Mouse (Mus musculus): ENCODE measurements around the gene Gm21970.

GRCm38 (mm10) chr16:91448895-91449294, 57.4 kb downstream of the Gm21970 start:
- TF ChIP-seq POLR2A (IDR thresholded peaks at IDR 0.05; ENCODE audit: insufficient read length, low read depth) (no peak), MAX (IDR thresholded peaks at IDR 0.05; ENCODE audit: low read depth) (no peak), MYOD1 (IDR thresholded peaks at IDR 0.05; ENCODE audit: control insufficient read depth in 1 of 3, insufficient read length in 2 of 3, low read depth in 2 of 3) (no peak), MYOG (IDR thresholded peaks at IDR 0.05; ENCODE audit: control insufficient read depth in 1 of 3, insufficient read depth in 1 of 3, insufficient read length in 2 of 3, low read depth in 2 of 3) (no peak), TCF3 (IDR thresholded peaks at IDR 0.05; ENCODE audit: insufficient read length, low read depth) (no peak), SRF (IDR thresholded peaks at IDR 0.05; ENCODE audit: control insufficient read depth, insufficient read length, low read depth) (no peak), TCF12 (IDR thresholded peaks at IDR 0.05; ENCODE audit: insufficient read depth, poor library complexity, severe bottlenecking) (no peak), REST (IDR thresholded peaks at IDR 0.05; ENCODE audit: insufficient read depth, insufficient read length) (no peak), E2F4 (IDR thresholded peaks at IDR 0.05; ENCODE audit: insufficient read depth) (no peak), CEBPB (IDR thresholded peaks at IDR 0.05; ENCODE audit: insufficient read depth, poor library complexity, severe bottlenecking) (no peak), USF1 (IDR thresholded peaks at IDR 0.05; ENCODE audit: low read depth) (no peak), POLR2AphosphoS2 (IDR thresholded peaks at IDR 0.05; ENCODE audit: insufficient read length, low read depth) (no peak)
